Mouse (Mus musculus): ENCODE results near the gene Zfp263. TPM values are rescaled to one million over a fixed set of nuclear protein-coding genes. Genes with fewer than 3 reads are reported as not detected.

Gene Zfp263
- polyA plus RNA-seq, 1 experiment from 2014 or later = 29.6 TPM

- 73% methylated on average over 3 of the region's 3 CpGs for WGBS
Measured at GRCm38 (mm10) chr16:3723231-3723630, 20.7 kb upstream of the Zfp263 start.

DNA sequence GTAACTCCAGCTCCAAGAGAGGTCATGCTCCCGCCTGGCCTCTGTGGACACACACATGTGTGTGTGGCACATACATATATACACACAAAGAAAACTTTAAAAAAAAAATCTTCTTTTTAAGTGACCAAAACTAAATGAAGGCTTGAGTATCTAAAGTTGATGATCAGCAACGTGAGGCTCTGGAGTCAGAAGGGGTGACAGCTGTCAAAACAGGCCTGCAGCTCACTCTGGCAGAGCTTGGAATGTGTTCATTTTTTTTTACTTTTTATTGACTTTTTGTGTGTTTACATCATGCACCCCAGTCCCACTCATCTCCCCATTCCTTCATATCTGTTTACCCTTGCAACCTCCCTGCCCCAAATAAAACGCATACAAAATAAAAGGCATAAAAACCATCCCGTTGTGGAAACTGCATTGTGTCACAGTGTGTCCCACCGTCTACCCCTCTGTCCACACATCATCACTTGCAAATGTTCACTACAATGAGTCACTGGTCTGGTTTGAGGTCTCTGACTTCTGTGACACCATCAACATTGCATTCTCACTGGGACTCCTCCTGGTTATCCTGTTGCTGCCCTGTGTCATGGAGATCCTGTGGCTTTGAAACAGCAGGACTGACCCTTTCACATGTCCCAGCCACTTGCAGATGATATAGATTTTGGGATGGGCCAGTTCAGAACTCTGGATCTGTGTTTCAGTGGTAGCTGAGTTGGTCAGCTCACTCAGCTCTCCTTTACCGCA is 15.7 kb upstream of the Zfp263 start:
- no peaks in the 10 kb centered on the region for H3K27me3 ChIP-seq (ENCODE audit: insufficient read depth, low read length)
- WGBS = 79% methylated on average over 6 of the region's 6 CpGs
- H3K4me1 ChIP-seq (replicated peaks; ENCODE audit: insufficient read depth, low read length) = no peaks in the 10 kb centered on the region
- no peak overlapping the region for H3K4me3 ChIP-seq (replicated peaks; ENCODE audit: low read depth, low read length)
- TF ChIP-seq CTCF (IDR thresholded peaks at IDR 0.05; ENCODE audit: low read depth) = no peak
- no peak overlapping the region for H3K4me2 ChIP-seq (ENCODE audit: low read length)
- no peaks in the 10 kb centered on the region for H3K36me3 ChIP-seq (ENCODE audit: insufficient read depth, low read length)
- H3K9me3 ChIP-seq (replicated peaks; ENCODE audit: low read length) = no peaks in the 10 kb centered on the region
- DNase-seq (ENCODE audit: low spot score) = no peak
- H3K9ac ChIP-seq (ENCODE audit: low read depth, low read length) = no peak overlapping the region
- ATAC-seq (replicated peaks; ENCODE audit: low FRiP score, low read depth) = no peak
- no peak overlapping the region for H3K27ac ChIP-seq

More at GRCm38 (mm10) chr16:3723231-3723630, 20.7 kb upstream of the Zfp263 start:
- no peak for TF ChIP-seq CTCF (IDR thresholded peaks at IDR 0.05; ENCODE audit: low read depth)
- DNase-seq (ENCODE audit: low spot score) = no peak
- Histone ChIP-seq H3K27me3 (ENCODE audit: insufficient read depth, low read length) (no peaks in the 10 kb centered on the region), H3K4me1 (replicated peaks; ENCODE audit: insufficient read depth, low read length) (no peaks in the 10 kb centered on the region), H3K36me3 (ENCODE audit: insufficient read depth, low read length) (no peaks in the 10 kb centered on the region), H3K9me3 (replicated peaks; ENCODE audit: low read length) (no peaks in the 10 kb centered on the region), H3K9ac (ENCODE audit: low read depth, low read length) (no peak overlapping the region), H3K4me3 (replicated peaks; ENCODE audit: low read depth, low read length) (no peak overlapping the region), H3K27ac (no peak overlapping the region), H3K4me2 (ENCODE audit: low read length) (no peak overlapping the region)
- no peak for ATAC-seq (replicated peaks; ENCODE audit: low FRiP score, low read depth)

GRCm38 (mm10) chr16:3732612-3733011 is 11.3 kb upstream of the Zfp263 start:
- H3K36me3 ChIP-seq (ENCODE audit: insufficient read depth, low read length) = no peaks in the 10 kb centered on the region
- no peak for DNase-seq (ENCODE audit: low spot score)
- ATAC-seq (replicated peaks; ENCODE audit: low FRiP score, low read depth) = no peak
- no peak overlapping the region for H3K4me2 ChIP-seq (ENCODE audit: low read length)
- no peaks in the 10 kb centered on the region for H3K4me1 ChIP-seq (replicated peaks; ENCODE audit: insufficient read depth, low read length)
- H3K9me3 ChIP-seq (replicated peaks; ENCODE audit: low read length) = no peaks in the 10 kb centered on the region
- H3K4me3 ChIP-seq (replicated peaks; ENCODE audit: low read depth, low read length) = no peak overlapping the region
- 82% methylated on average over 4 of the region's 4 CpGs for WGBS
- TF ChIP-seq CTCF (IDR thresholded peaks at IDR 0.05; ENCODE audit: low read depth) = no peak
- H3K27ac ChIP-seq = no peak overlapping the region
- no peak overlapping the region for H3K9ac ChIP-seq (ENCODE audit: low read depth, low read length)
- H3K27me3 ChIP-seq (ENCODE audit: insufficient read depth, low read length) = no peaks in the 10 kb centered on the region

DNA sequence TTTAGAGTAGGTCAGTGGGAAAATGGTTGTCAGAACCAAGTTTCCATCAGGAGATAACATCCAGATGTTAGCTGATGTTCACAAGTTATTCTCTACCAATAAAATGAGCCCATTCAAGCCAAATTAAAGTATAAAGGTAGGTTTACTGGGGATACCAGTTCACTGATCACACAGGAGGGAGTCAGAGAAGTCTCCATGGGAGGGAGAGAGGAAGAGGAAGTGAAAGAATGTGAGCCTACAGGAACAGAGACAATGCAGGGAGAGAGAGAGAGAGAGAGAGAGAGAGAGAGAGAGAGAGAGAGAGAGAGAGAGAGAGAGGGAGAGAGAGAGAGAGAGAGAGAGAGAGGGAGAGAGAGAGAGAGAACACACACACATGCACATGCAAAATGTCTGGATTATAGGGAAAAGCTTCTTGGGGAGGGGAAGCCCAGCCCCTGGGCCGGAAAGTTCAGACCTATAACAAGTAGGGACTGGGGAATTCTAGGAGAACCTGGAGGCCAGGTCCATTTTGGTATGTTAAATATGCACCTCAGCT is 10.6 kb upstream of the Zfp263 start:
- Histone ChIP-seq H3K4me1 (replicated peaks; ENCODE audit: insufficient read depth, low read length) (no peaks in the 10 kb centered on the region), H3K27me3 (ENCODE audit: insufficient read depth, low read length) (no peaks in the 10 kb centered on the region), H3K9me3 (replicated peaks; ENCODE audit: low read length) (no peaks in the 10 kb centered on the region), H3K36me3 (ENCODE audit: insufficient read depth, low read length) (no peaks in the 10 kb centered on the region), H3K27ac (no peak overlapping the region), H3K4me3 (replicated peaks; ENCODE audit: low read depth, low read length) (no peak overlapping the region), H3K9ac (ENCODE audit: low read depth, low read length) (no peak overlapping the region), H3K4me2 (ENCODE audit: low read length) (no peak overlapping the region)
- TF ChIP-seq CTCF (IDR thresholded peaks at IDR 0.05; ENCODE audit: low read depth) = no peak
- no peak for DNase-seq (ENCODE audit: low spot score)
- no peak for ATAC-seq (replicated peaks; ENCODE audit: low FRiP score, low read depth)
- 73% methylated on average over 1 of the region's 1 CpGs for WGBS

- WGBS = 98% methylated on average over 6 of the region's 6 CpGs
- TF ChIP-seq CTCF (IDR thresholded peaks at IDR 0.05; ENCODE audit: low read depth) = no peak
- Histone ChIP-seq H3K36me3 (ENCODE audit: insufficient read depth, low read length) (peaks cover 10% of the 10 kb centered on the region), H3K9ac (ENCODE audit: low read depth, low read length) (no peak overlapping the region), H3K27ac (no peak overlapping the region), H3K4me2 (ENCODE audit: low read length) (no peak overlapping the region), H3K4me3 (replicated peaks; ENCODE audit: low read depth, low read length) (no peak overlapping the region), H3K9me3 (replicated peaks; ENCODE audit: low read length) (no peaks in the 10 kb centered on the region), H3K4me1 (replicated peaks; ENCODE audit: insufficient read depth, low read length) (peaks cover 11% of the 10 kb centered on the region), H3K27me3 (ENCODE audit: insufficient read depth, low read length) (no peaks in the 10 kb centered on the region)
- DNase-seq (ENCODE audit: low spot score) (no peak), ATAC-seq (replicated peaks; ENCODE audit: low FRiP score, low read depth) (no peak)
Measured at GRCm38 (mm10) chr16:3742466-3742865, 1.4 kb upstream of the Zfp263 start.

GRCm38 (mm10) chr16:3744186-3744700 is 350 bp downstream of the Zfp263 start:
- peaks cover 6% of the 10 kb centered on the region for H3K9me3 ChIP-seq (replicated peaks; ENCODE audit: low read length)
- H3K27ac ChIP-seq = peak overlapping the region; percentile 94
- peak overlapping the region; percentile 95 for H3K4me2 ChIP-seq (ENCODE audit: low read length)
- ATAC-seq (replicated peaks; ENCODE audit: low FRiP score, low read depth) (peak; percentile 2), DNase-seq (ENCODE audit: low spot score) (no peak)
- peak; percentile 6; the same call in 1 of the 2 replicates for TF ChIP-seq CTCF (IDR thresholded peaks at IDR 0.05; ENCODE audit: low read depth)
- no peaks in the 10 kb centered on the region for H3K27me3 ChIP-seq (ENCODE audit: insufficient read depth, low read length)
- H3K4me1 ChIP-seq (replicated peaks; ENCODE audit: insufficient read depth, low read length) = peaks cover 11% of the 10 kb centered on the region
- peak overlapping the region; percentile 90 for H3K9ac ChIP-seq (ENCODE audit: low read depth, low read length)
- peaks cover 27% of the 10 kb centered on the region for H3K36me3 ChIP-seq (ENCODE audit: insufficient read depth, low read length)
- under 1% methylated on average over 32 of the region's 32 CpGs for WGBS
- H3K4me3 ChIP-seq (replicated peaks; ENCODE audit: low read depth, low read length) = peak overlapping the region; percentile 78
